Mouse (Mus musculus) lung, embryonic 16.5 days (tissue): ENCODE data around the gene Cenpa. TPM values are rescaled to one million over a fixed set of nuclear protein-coding genes. Genes with fewer than 3 reads are reported as not detected.
A peak's percentile ranks its signal among the peaks of the same experiment; 100 is the strongest.
"Not testable (repeated sequence)": the region's sequence is repeated elsewhere in the genome, so short reads cannot be mapped to it uniquely, and the experiment has no call there.

Experiments
- ATAC-seq: fragments of 200-750 bp; cut with Nextera tagmentation; 2 replicates; pipeline ENCODE4 v1.8.0; 2017; ENCODE audit warnings: low read depth, mild to moderate bottlenecking, moderate library complexity
- H3K27ac ChIP-seq: fragments of 300-500 bp; sonication (generic); 2 replicates; pipeline ENCODE4 v1.5.1; 2014; ENCODE audit warnings: mild to moderate bottlenecking, control low read depth, low read length
- H3K27me3 ChIP-seq: fragments of 300-500 bp; sonication (generic); 2 replicates; pipeline ENCODE4 v1.6.1; 2014; ENCODE audit warnings: low read depth, low read length, mixed read lengths; ENCODE audit not compliant: control insufficient read depth, insufficient read depth
- H3K36me3 ChIP-seq: fragments of 300-500 bp; sonication (generic); 2 replicates; pipeline ENCODE4 v1.6.1; 2014; ENCODE audit warnings: low read length; ENCODE audit not compliant: control insufficient read depth, insufficient read depth
- H3K4me1 ChIP-seq: fragments of 300-500 bp; sonication (generic); replicated peaks from 2 replicates; pipeline ENCODE4 v1.6.1; 2014; ENCODE audit warnings: low read length, mixed read lengths; ENCODE audit not compliant: control insufficient read depth, insufficient read depth
- H3K4me2 ChIP-seq: fragments of 300-500 bp; sonication (generic); 2 replicates; pipeline ENCODE4 v1.6.1; 2014; ENCODE audit warnings: low read depth, low read length, control low read depth
- H3K4me3 ChIP-seq: fragments of 300-500 bp; sonication (generic); 2 replicates; pipeline ENCODE4 v1.5.1; 2014; ENCODE audit warnings: mild to moderate bottlenecking, low read length, control low read depth
- H3K9ac ChIP-seq: fragments of 300-500 bp; sonication (generic); 2 replicates; pipeline ENCODE4 v1.6.1; 2014; ENCODE audit warnings: low read length, control low read depth
- H3K9me3 ChIP-seq: fragments of 300-500 bp; sonication (generic); 2 replicates; pipeline ENCODE4 v1.6.1; 2016; ENCODE audit warnings: low read length; ENCODE audit not compliant: control insufficient read depth
- WGBS: fragments of 180-500 bp; shearing (Covaris S2); extraction: QIAGEN DNeasy Blood & Tissue Kit; methylation state at CpG from one replicate; pipeline ENCODE4 v1.1.7; 2014; 5-methylcytosine and 5-hydroxymethylcytosine counted together
- polyA plus RNA-seq: library from polyadenylated mRNA; unstranded; fragments of >200 nt; fragmentation: Nextera tagmentation; extraction: Ambion mirVana; gene quantifications from 2 replicates; pipeline ENCODE4 v1.2.1, GENCODE M21; 2015

Gene Cenpa
- polyA plus RNA-seq, 1 experiment from 2014 or later = 298 TPM

DNA sequence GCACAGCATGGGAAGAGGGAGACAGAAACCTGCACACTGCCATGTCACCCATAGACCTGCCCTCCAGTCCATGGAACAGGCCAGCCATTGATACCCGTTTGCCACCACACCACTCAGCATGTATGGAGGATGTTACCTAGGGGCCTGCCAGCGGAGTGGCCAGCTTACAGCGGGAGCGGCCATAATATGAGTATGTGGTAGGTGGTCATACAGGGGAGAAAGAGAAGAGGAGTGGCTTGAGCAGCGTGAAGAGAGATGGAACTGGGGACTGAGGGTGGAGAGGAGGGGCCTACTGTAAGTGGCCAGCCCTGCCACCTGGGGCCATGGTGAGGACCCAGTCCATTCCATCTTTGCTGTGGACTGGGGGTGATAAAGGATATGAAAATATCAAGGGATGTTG is 15.4 kb downstream of the Cenpa start:
- H3K27ac ChIP-seq = no peak overlapping the region
- H3K9ac ChIP-seq = no peak overlapping the region
- H3K9me3 ChIP-seq = no peaks in the 10 kb centered on the region
- no peak overlapping the region for H3K4me2 ChIP-seq
- no peaks in the 10 kb centered on the region for H3K4me1 ChIP-seq
- 87% methylated on average over 5 of the region's 5 CpGs for WGBS
- H3K36me3 ChIP-seq = no peaks in the 10 kb centered on the region
- ATAC-seq = no peak
- H3K4me3 ChIP-seq = no peak overlapping the region
- no peaks in the 10 kb centered on the region for H3K27me3 ChIP-seq

DNA sequence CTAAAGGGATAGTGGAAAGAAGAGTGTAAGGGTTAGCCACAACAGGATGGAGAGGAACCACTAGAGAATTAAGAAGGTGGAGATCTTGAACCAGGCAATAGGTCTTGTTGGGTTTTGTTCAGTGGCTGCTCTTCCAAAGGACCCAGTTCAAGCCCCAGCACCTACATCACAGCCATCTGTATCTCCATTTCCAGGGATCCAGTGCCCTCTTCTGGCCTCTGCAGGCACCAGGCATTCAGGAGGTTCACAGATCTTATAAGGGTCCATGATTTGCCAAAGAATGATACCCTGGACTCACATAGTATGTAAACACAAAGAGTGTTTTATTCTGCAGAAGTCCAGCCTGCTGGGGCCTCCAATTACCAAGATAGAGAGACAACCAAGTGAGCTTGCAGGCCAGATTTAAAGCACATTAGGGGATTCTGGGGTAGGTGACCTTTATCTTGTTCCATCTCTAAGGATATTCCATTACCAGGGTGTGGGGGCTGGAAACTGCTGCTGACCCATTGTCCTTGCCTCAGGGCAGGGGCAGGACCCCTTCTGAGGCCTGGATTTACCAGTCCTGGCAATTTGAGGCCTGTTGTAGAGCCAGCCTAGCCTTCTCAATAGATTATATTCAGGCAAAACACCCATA is 16.5 kb downstream of the Cenpa start:
- ATAC-seq = no peak
- Histone ChIP-seq H3K9ac (no peak overlapping the region), H3K9me3 (no peaks in the 10 kb centered on the region), H3K27me3 (no peaks in the 10 kb centered on the region), H3K27ac (no peak overlapping the region), H3K36me3 (no peaks in the 10 kb centered on the region), H3K4me2 (no peak overlapping the region), H3K4me1 (no peaks in the 10 kb centered on the region), H3K4me3 (no peak overlapping the region)

- Histone ChIP-seq H3K4me3 (no peak overlapping the region), H3K9ac (no peak overlapping the region), H3K27ac (no peak overlapping the region), H3K9me3 (no peaks in the 10 kb centered on the region), H3K27me3 (no peaks in the 10 kb centered on the region), H3K4me1 (no peaks in the 10 kb centered on the region), H3K36me3 (no peaks in the 10 kb centered on the region), H3K4me2 (no peak overlapping the region)
- 66% methylated on average over 3 of the region's 3 CpGs for WGBS
- ATAC-seq = no peak
These were observed 17.4 kb downstream of the Cenpa start for GRCm38 (mm10) chr5:30683993-30684392.

DNA sequence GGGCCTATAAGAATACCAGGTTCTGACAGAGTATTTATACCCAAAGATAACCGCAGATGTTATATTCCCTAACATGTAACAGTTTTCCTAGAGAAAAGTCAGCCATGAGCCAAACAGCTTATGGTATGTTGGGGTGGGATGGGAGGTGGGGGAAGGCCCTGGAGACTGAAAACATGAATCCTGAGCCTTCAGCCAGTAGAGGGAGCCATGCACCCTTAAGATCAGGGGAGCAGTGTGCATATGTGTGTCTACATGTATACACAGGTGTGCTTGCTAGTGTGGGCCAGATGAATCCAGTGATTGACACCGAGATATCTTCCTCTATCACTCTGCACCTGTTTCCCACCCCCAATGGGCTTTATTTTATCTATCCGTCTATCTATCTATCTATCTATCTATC is 20.2 kb downstream of the Cenpa start:
- no peaks in the 10 kb centered on the region for H3K9me3 ChIP-seq
- H3K4me3 ChIP-seq = no peak overlapping the region
- no peak for ATAC-seq
- H3K36me3 ChIP-seq = no peaks in the 10 kb centered on the region
- H3K27me3 ChIP-seq = no peaks in the 10 kb centered on the region
- no peak overlapping the region for H3K4me2 ChIP-seq
- H3K4me1 ChIP-seq = no peaks in the 10 kb centered on the region
- WGBS = 59% methylated on average over 3 of the region's 3 CpGs
- H3K9ac ChIP-seq = no peak overlapping the region
- H3K27ac ChIP-seq = no peak overlapping the region

GRCm38 (mm10) chr5:30700361-30701000 is 33.9 kb downstream of the Cenpa start:
- 65% methylated on average over 8 of the region's 8 CpGs for WGBS
- no peaks in the 10 kb centered on the region for H3K27me3 ChIP-seq
- no peak for ATAC-seq

DNA sequence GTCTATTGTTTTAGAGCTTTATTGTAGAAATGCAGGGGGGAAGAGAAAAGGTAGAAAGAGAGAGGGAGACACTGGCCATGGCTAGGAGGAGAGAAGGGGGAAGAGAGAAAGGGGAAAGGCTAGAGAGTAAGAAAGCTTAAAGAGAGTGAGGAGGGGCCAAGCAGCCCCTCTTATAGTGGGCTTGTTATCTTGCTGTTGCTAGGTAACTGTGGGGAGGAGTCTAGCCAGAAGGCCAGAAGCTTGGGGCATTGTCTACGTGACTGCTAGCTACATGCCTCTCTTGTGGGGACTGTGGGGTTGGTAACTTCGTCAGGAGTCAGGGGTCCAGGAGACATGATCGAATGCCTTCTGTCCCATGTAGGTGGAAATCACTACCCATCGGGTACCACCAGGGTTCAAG is 34.8 kb downstream of the Cenpa start:
- not testable (repeated sequence) for H3K36me3 ChIP-seq, H3K4me3 ChIP-seq, H3K4me2 ChIP-seq, H3K4me1 ChIP-seq, H3K27ac ChIP-seq, H3K9me3 ChIP-seq, ATAC-seq, H3K9ac ChIP-seq, H3K27me3 ChIP-seq
- WGBS = 24% methylated on average over 4 of the region's 4 CpGs

More at GRCm38 (mm10) chr5:30700361-30701000, 33.9 kb downstream of the Cenpa start:
- H3K9me3 ChIP-seq = no peaks in the 10 kb centered on the region
- H3K4me1 ChIP-seq = no peaks in the 10 kb centered on the region
- H3K4me2 ChIP-seq = no peak overlapping the region
- H3K9ac ChIP-seq = no peak overlapping the region
- no peak overlapping the region for H3K4me3 ChIP-seq
- H3K27ac ChIP-seq = no peak overlapping the region
- H3K36me3 ChIP-seq = no peaks in the 10 kb centered on the region

- no peak overlapping the region for H3K9ac ChIP-seq
- H3K27me3 ChIP-seq = no peaks in the 10 kb centered on the region
- no peak overlapping the region for H3K4me2 ChIP-seq
- no peaks in the 10 kb centered on the region for H3K4me1 ChIP-seq
- no peak overlapping the region for H3K4me3 ChIP-seq
- H3K36me3 ChIP-seq = no peaks in the 10 kb centered on the region
- H3K9me3 ChIP-seq = no peaks in the 10 kb centered on the region
- no peak for ATAC-seq
- no peak overlapping the region for H3K27ac ChIP-seq
- WGBS = 61% methylated on average over 3 of the region's 3 CpGs
These were observed 35.3 kb downstream of the Cenpa start for GRCm38 (mm10) chr5:30701866-30702265.

- Histone ChIP-seq H3K4me3 (no peak overlapping the region), H3K4me1 (peaks cover 23% of the 10 kb centered on the region), H3K36me3 (no peaks in the 10 kb centered on the region), H3K27me3 (peaks cover 39% of the 10 kb centered on the region), H3K9ac (no peak overlapping the region), H3K27ac (no peak overlapping the region), H3K4me2 (no peak overlapping the region), H3K9me3 (no peaks in the 10 kb centered on the region)
- ATAC-seq = peak; percentile 30; the same call in 1 of the 2 replicates
- 12% methylated on average over 13 of the region's 13 CpGs for WGBS
These were observed 43.3 kb downstream of the Cenpa start for GRCm38 (mm10) chr5:30709744-30710383.

DNA sequence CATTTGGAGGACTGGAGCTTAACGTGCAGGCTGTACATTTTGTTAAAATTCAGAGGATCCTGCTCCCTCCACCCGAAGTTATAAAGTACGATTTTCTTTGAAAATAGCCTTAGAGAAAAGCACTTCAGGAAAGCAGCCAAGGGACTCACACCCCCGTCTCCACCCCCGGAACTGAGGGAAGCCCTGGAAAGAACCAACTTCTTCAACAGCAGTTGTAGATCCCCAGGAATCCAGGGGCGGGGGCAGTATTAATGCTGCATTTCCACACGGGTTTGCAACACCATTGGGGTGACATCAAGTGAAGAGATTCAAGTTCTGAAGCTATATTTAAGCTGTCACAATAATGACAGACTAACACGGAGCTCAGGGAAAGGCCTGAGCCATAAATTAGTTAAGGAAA is 43.9 kb downstream of the Cenpa start:
- H3K36me3 ChIP-seq = no peaks in the 10 kb centered on the region
- 23% methylated on average over 8 of the region's 8 CpGs for WGBS
- H3K4me1 ChIP-seq = peaks cover 23% of the 10 kb centered on the region
- H3K4me2 ChIP-seq = no peak overlapping the region
- no peak overlapping the region for H3K27ac ChIP-seq
- H3K9me3 ChIP-seq = no peaks in the 10 kb centered on the region
- H3K4me3 ChIP-seq = no peak overlapping the region
- H3K27me3 ChIP-seq = peaks cover 41% of the 10 kb centered on the region
- H3K9ac ChIP-seq = no peak overlapping the region
- ATAC-seq = no peak
